Mouse (Mus musculus): ENCODE measurements around the gene Tbl1x.

DNA sequence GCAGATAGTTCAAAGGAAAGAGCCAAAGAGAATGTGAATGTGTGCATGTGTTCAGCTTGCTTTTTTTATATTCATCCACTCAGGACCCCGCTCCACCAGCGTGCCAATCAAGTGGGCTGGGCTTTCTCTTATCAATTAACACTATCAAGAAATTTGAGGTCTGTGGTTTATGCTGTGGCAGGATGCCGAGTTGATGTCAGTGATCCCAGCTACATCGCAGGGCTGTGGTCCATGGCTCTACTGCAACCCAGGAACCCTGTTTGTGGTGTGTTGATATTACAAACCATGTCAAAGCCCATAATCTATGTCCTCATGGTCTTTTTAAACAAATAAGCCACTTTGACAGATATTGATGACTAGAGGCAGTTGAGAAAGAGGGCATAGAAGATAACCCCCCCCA lies 129.5 kb downstream of the Tbl1x start:
- TF ChIP-seq CTCF (conservative IDR thresholded peaks at IDR 0.05 in 1 of 2, IDR thresholded peaks at IDR 0.05 in 1 of 2; ENCODE audit: low read depth in 2 of 2, low read length in 2 of 2) (no peak), RAD21 (IDR thresholded peaks at IDR 0.05; ENCODE audit: low read depth, low read length) (no peak), BHLHE40 (IDR thresholded peaks at IDR 0.05; ENCODE audit: low read depth, low read length) (no peak), POLR2A (IDR thresholded peaks at IDR 0.05; ENCODE audit: low read depth, low read length) (no peak), KAT2A (IDR thresholded peaks at IDR 0.05; ENCODE audit: insufficient replicate concordance, low read length) (no peak), MYC (IDR thresholded peaks at IDR 0.05; ENCODE audit: low read depth, low read length) (no peak), EP300 (IDR thresholded peaks at IDR 0.05; ENCODE audit: low read length) (no peak), ZKSCAN1 (IDR thresholded peaks at IDR 0.05; ENCODE audit: borderline replicate concordance, low read depth, low read length) (no peak), MEF2A (IDR thresholded peaks at IDR 0.05; ENCODE audit: borderline replicate concordance, low read depth, low read length) (no peak)
